Mouse (Mus musculus) embryonic facial prominence, embryonic 13.5 days (tissue): ENCODE measurements around the gene Khdrbs1. TPM values are rescaled to one million over a fixed set of nuclear protein-coding genes. Genes with fewer than 3 reads are reported as not detected.

Experiments
- ATAC-seq: fragments of 200-750 bp; cut with Nextera tagmentation; 2 replicates; pipeline ENCODE4 v1.8.0; 2017; ENCODE audit warnings: low read depth; ENCODE audit not compliant: insufficient number of reproducible peaks, insufficient read depth, low FRiP score, low TSS enrichment
- H3K27ac ChIP-seq: fragments of 300-500 bp; sonication (generic); 2 replicates; pipeline ENCODE4 v1.5.1; 2015; ENCODE audit warnings: moderate library complexity, mild to moderate bottlenecking, inconsistent platforms
- H3K27me3 ChIP-seq: fragments of 300-500 bp; sonication (generic); 2 replicates; pipeline ENCODE4 v1.6.1; 2015; ENCODE audit warnings: mild to moderate bottlenecking, inconsistent platforms
- H3K36me3 ChIP-seq: fragments of 300-500 bp; sonication (generic); 2 replicates; pipeline ENCODE4 v1.6.1; 2015; ENCODE audit warnings: mild to moderate bottlenecking, inconsistent platforms
- H3K4me1 ChIP-seq: fragments of 300-500 bp; sonication (generic); 2 replicates; pipeline ENCODE4 v1.6.1; 2015; ENCODE audit warnings: inconsistent platforms
- H3K4me2 ChIP-seq: fragments of 300-500 bp; sonication (generic); 2 replicates; pipeline ENCODE4 v1.6.1; 2015; ENCODE audit warnings: moderate library complexity, mild to moderate bottlenecking, inconsistent platforms
- H3K4me3 ChIP-seq: fragments of 300-500 bp; sonication (generic); 2 replicates; pipeline ENCODE4 v1.5.1; 2015; ENCODE audit warnings: mild to moderate bottlenecking, inconsistent platforms
- H3K9ac ChIP-seq: fragments of 300-500 bp; sonication (generic); 2 replicates; pipeline ENCODE4 v1.6.1; 2015; ENCODE audit warnings: mild to moderate bottlenecking, inconsistent platforms
- H3K9me3 ChIP-seq: fragments of 300-500 bp; sonication (generic); 2 replicates; pipeline ENCODE4 v1.6.1; 2016; ENCODE audit warnings: inconsistent platforms
- WGBS: fragments of 180-500 bp; shearing (Covaris S2); methylation state at CpG from one replicate; pipeline ENCODE4 v1.1.7; 2015; ENCODE audit warnings: mixed read lengths; 5-methylcytosine and 5-hydroxymethylcytosine counted together
- microRNA-seq: library from miRNA; unstranded; fragments of <30 nt; microRNA quantifications from one replicate; pipeline ENCODE4, GENCODE M21; 2016
- polyA plus RNA-seq: library from polyadenylated mRNA; unstranded; fragments of >200 nt; fragmentation: Nextera tagmentation; extraction: Ambion mirVana; gene quantifications from 2 replicates; pipeline ENCODE4 v1.2.1, GENCODE M21; 2015

Gene Khdrbs1
- polyA plus RNA-seq, 1 experiment from 2014 or later = 152 TPM

DNA sequence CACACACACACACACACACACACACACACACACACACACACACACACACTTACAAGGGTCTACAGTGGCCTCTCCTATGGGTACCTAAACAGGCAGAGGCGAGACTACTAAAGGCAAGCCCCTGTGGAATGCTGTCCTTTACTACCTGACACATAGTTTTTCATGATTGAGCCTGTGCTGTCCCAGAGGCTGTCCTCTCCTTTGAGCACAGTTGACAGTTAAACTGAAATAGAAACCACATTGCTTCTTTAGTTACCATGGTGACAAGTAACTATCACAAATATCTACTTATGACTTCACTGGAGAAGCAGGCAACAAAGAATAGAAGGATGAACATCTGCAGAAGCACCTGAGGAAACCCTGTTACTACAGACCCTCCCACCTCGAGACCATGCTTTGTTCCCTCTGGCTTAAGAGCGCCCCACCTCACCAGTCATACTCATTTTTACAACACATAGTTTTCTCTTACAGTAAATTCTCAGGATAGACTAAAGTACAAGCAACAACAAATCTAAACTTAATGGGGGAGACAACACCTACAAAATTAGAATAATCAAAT, 79.8 kb downstream of the Khdrbs1 start:
- ATAC-seq = no peak
- H3K4me3 ChIP-seq = no peak overlapping the region

GRCm38 (mm10) chr4:129661584-129661983, 80.5 kb downstream of the Khdrbs1 start:
- no peak overlapping the region for H3K4me3 ChIP-seq
- no peak for ATAC-seq
- no peak overlapping the region for H3K4me2 ChIP-seq
- H3K9me3 ChIP-seq = no peaks in the 10 kb centered on the region
- H3K4me1 ChIP-seq = no peaks in the 10 kb centered on the region
- no peaks in the 10 kb centered on the region for H3K27me3 ChIP-seq
- H3K27ac ChIP-seq = no peak overlapping the region
- peaks cover 65% of the 10 kb centered on the region for H3K36me3 ChIP-seq
- WGBS = 94% methylated on average over 3 of the region's 3 CpGs
- H3K9ac ChIP-seq = no peak overlapping the region

More for the DNA sequence above, 79.8 kb downstream of the Khdrbs1 start:
- Histone ChIP-seq H3K27me3 (no peaks in the 10 kb centered on the region), H3K36me3 (peaks cover 65% of the 10 kb centered on the region), H3K4me1 (no peaks in the 10 kb centered on the region), H3K9me3 (no peaks in the 10 kb centered on the region), H3K4me2 (no peak overlapping the region), H3K27ac (no peak overlapping the region), H3K9ac (no peak overlapping the region)
- WGBS = 81% methylated on average over 3 of the region's 3 CpGs

GRCm38 (mm10) chr4:129654770-129655169, 87.3 kb downstream of the Khdrbs1 start:
- Histone ChIP-seq H3K4me2 (no peak overlapping the region), H3K27ac (no peak overlapping the region; the same call in 1 of the 2 replicates), H3K9me3 (no peaks in the 10 kb centered on the region), H3K4me3 (no peak overlapping the region), H3K4me1 (no peaks in the 10 kb centered on the region), H3K36me3 (peaks cover 95% of the 10 kb centered on the region), H3K27me3 (no peaks in the 10 kb centered on the region), H3K9ac (no peak overlapping the region)
- 89% methylated on average over 14 of the region's 14 CpGs for WGBS
- no peak for ATAC-seq

Small RNAs within 50 kb of the gene (microRNA-seq; reads per million reads assigned to microRNA genes)
- gene Gm28017 (not detected), gene Mir7016 (not detected)

Other genes with a start within 250 kb of the Khdrbs1 start
- 839 and 1,023 TPM in 2 replicates for gene Marcksl1, start 228.7 kb downstream of the Khdrbs1 start, polyA plus RNA-seq
- gene Hdac1, start 199.6 kb downstream of the Khdrbs1 start, polyA plus RNA-seq = 237 and 240 TPM in 2 replicates
- gene Lck, start 168.7 kb downstream of the Khdrbs1 start, polyA plus RNA-seq = 7.4 and 9.5 TPM in 2 replicates
- gene Fam167b, start 163.8 kb downstream of the Khdrbs1 start, polyA plus RNA-seq = 3.4 and 5.8 TPM in 2 replicates
- gene Eif3i, start 141.7 kb downstream of the Khdrbs1 start, polyA plus RNA-seq = 274 and 289 TPM in 2 replicates
- gene Tmem234, start 141.6 kb downstream of the Khdrbs1 start, polyA plus RNA-seq = 195 and 215 TPM in 2 replicates
- gene Dcdc2b, start 128.0 kb downstream of the Khdrbs1 start, polyA plus RNA-seq = 2.2 and 3.1 TPM in 2 replicates
- 33.7 and 36.5 TPM in 2 replicates for gene Iqcc, start 123.2 kb downstream of the Khdrbs1 start, polyA plus RNA-seq
- gene Ccdc28b, start 118.4 kb downstream of the Khdrbs1 start, polyA plus RNA-seq = 69.7 and 73.3 TPM in 2 replicates
- gene Txlna, start 101.2 kb downstream of the Khdrbs1 start, polyA plus RNA-seq = 90.7 and 92.9 TPM in 2 replicates
- 16.1 and 19.1 TPM in 2 replicates for gene Kpna6, start 69.5 kb downstream of the Khdrbs1 start, polyA plus RNA-seq
- 14.8 and 18.5 TPM in 2 replicates for gene Tmem39b, start 45.5 kb downstream of the Khdrbs1 start, polyA plus RNA-seq
- gene Ptp4a2, start 68.9 kb upstream of the Khdrbs1 start, polyA plus RNA-seq = 318 and 325 TPM in 2 replicates
- 0.06 and 0.08 TPM in 2 replicates for gene Spocd1, start 186.9 kb upstream of the Khdrbs1 start, polyA plus RNA-seq
- 6.7 and 7.9 TPM in 2 replicates for gene Adgrb2, start 242.6 kb upstream of the Khdrbs1 start, polyA plus RNA-seq